Mouse (Mus musculus) brain, embryonic 18.5 days (tissue): ENCODE results near the gene Sptssb.

ENCODE experiments used
- DNase-seq: peaks from one replicate; pipeline ENCODE4 v3.0.0-alpha.2; 2012; ENCODE audit warnings: low read depth, low spot score

Sptssb gene

DNA sequence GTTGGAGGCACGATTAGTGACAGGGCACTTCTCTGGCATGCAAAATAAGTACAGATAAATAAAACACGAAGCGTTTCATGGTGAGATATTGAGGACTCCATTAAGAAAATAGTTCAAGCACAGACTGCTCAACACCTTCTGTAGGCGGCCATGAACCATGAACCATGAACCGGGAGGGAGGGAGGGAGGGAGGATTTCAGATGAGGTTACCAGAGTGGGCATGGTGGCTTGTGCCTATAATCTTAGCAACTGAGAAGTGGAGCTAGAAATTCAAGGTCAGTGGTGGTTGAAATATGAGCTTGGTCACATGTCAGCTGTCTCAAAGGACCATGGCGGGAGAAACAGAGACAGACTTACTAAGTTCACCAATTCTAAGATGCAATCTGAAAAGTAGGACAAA lies 20.3 kb downstream of the Sptssb start:
- no peak for DNase-seq

DNA sequence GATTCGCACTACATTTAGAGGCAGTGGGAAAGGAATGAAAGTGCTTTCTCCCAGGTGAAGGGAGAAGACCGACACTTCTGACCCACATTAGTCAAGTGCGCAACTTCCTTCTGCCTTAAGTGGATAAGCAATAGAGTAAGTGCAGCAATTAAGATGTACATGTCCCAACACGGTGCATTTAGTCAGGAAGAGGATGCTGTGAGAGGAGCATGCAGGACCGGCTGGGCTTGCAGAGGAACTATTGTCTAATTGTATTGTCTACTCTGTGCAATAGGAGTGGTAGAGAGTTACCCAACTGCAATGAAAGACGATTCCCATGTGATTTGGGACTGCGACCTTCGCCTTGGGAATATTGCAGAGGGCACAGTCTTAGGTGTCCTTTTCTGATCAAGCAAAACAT lies 30.2 kb downstream of the Sptssb start:
- no peak for DNase-seq

DNA sequence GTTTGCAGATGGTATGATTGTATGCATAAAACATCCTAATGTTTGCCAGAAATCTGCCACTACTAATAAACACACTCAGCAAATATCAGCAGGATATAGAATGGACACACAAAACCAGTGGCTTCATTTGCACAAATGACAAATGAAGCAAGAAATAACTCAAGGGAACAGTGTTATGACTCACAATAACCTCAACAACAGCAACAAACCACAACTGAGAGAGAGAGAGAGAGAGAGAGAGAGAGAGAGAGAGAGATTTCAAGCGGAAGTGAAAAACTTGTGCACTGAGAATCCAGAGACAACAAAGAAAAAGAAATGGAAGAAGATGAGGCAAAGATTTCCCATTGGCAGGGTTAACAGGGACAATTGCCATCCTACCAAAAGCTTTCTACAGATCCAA lies 35.2 kb downstream of the Sptssb start:
- no peak for DNase-seq

DNA sequence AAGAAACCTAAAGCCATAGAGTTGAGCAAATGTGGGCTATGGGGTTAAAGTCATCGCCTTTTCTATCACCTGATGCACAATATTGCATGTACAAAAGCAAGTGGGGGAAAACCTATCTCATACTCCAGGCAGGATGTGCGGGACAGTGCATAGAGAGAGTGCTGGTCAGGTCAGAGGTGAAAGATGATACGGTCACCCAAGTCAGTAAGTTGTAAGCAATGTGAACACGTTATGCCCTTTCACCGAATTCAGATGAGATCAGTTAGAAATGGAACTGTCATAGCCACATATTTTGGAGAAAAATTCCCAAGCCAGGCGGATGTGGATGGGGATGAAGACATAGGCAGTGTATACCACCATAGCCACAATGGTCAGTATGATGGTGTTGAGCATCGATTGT lies 39.1 kb downstream of the Sptssb start:
- no peak for DNase-seq

DNA sequence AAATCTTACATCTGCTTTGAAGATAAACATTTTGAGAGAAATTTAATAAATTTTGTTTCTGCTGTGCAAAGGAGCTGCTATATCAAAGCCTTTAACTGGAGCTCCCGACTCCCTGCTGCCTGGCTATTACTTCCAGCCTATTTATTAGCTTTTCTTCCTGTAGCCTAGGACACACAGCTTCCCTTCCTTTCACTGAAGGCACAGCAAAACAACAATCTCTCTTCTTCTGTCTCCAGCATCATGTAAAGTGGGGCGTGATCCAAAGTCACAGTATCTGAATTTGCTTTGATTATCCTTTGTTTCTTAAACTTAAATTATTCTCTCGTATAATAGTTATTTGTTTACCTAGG lies 39.9 kb downstream of the Sptssb start:
- DNase-seq = no peak

DNA sequence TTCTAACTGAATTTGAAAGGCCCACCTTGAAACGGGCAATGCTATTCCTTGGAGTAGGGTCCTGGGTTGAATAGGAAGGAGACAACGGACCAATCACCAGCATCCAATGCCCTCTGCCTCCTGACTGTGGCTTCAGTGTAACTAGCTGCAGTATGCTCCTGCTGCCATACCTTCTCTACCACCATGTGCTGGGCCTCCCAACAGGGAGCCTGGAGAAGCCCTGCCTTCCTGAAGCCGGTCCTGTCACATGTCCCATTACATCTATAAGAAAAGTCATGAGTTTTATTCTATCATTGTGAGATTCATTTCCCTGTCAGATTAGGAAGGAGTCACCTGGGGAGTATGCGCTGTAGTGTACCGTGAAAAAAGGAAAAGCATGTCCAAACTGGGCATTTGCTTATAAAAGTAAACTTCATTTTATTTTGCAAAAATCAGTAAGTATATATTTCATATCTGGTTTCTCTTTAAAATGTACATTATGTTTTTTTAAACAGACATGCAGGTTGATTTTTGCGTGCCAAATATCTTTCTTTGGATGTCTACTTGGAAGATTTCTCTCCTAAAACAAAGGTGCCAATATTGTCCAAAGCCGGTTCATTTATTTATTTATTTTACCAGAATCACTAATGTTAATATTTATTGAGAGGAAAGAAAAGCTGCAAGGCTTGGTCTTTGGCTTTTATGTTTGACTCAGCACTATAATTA lies 40.4 kb downstream of the Sptssb start:
- DNase-seq = no peak

DNA sequence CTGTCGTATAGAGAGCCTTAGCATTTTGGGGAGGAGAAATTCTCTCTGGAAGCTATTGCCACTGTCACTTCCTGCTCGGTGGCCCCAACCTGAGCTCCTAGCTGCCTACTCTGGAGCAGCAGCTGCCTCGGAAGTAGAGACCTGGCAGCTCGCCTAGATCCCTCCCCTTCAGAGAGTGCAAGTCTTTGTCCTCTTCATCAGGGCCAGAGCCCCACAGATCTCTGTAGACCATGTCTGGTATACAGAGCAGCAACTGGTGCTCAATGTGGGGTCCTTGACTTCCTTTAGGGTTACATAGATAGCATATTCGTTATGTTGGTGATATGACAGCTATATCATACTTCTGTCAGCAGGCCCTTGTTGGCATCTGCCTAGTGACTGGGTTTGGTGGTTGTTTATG lies 41.3 kb downstream of the Sptssb start:
- no peak for DNase-seq

DNA sequence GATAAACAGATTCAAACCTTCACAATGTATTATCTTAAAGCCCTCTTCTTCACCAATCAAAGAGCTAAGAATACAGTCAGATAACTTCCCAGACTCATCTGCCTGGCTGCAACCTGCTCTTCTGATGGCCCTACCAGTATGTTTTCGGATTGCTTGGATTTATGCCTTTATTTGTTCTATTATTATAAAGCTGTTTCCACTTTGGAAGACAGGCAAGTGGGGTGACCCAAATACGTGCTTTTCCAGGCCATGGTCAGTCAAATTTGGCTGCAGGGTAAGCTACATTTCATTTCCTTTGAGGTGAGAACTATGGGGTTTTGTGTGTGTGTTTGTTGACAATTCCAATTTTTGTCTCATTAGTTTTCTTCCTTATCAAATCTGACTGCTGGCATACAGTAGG lies 43.2 kb downstream of the Sptssb start:
- no peak for DNase-seq

DNA sequence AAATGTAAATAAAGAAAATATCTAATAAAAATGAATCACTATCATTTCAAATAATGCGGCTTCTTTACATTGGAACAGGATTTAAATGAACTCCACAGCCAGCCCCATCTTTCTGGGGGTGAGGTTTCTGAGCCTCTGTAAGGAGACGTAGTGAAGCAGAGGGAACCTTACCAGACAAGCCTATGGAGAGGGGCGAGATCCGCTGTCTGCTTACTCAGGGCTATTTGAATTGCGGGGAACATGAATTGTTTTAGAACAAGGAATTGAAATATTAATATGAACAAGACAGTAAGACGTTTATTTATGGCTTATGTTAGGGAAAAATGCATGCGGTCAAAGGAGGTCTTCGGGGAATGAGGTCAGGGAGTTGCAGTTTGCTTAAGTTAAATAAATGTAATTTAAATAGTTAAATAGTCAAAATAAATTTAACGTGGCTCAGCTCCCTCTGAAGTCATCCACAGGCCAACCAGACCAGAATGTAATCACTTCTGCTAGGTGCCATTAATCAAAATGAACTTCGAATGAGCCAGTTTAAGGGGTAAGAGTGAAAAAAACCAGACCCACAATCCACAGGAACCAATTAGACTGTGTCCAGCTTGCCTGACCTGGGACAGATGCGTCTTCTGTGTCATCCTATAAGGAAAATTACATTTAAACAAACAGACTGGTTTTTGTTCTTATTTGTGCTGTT lies 46.6 kb downstream of the Sptssb start:
- DNase-seq = no peak

DNA sequence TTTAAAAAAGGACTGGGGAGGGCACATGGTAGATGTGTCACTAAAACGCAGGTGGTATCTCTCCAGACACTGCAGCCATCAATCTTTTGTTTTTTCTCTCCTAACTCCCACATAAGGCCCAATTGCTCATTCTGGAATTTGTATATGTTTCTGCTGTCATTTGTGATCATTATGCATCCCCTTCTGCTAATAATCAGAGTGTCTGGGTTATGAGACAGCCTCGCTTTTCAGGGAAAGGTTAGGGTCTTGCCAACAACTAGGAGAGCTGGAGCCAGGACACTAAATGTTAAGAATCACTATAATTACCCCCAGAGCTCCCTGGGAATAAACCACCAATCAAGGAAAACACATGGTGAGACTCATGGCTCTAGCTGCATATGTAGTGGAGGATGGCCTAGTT lies 47.3 kb downstream of the Sptssb start:
- no peak for DNase-seq

DNA sequence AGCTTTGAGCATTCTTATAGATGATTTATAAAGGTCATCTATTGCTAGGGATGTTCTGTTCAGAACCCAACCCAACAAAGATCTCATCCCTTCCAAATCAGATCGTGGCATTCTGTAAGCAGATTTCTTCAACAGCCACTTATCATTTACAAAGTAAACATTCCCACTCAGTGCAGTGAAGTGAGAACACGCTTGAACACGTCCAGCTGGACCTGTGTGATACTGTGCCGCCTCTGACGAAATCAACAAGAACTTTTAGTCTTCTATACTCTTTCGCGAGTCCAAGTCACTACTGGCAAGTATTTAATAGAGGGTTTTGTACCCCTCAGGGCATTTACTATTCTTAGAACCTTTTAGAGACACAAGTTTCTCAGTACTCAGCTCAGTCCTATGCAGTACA lies 51.3 kb downstream of the Sptssb start:
- no peak for DNase-seq

DNA sequence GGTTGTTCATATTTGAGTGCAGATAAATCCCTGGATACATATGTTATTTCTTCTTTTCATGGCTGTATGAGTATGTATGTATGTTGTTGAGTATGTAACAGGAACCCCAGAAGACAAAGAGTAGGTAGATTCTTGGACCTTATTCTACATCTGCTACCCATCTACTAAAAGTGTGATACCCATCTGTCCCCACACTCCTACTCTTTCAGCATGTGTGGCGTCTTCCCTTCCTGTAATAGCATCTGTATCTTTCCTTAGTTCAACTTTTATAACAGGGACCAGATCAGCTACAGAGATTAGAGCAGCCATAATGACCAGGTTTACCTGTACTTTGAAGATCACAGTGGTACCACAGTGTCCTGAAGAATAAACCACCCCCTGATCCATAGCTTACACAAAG lies 56.6 kb downstream of the Sptssb start:
- DNase-seq = no peak

DNA sequence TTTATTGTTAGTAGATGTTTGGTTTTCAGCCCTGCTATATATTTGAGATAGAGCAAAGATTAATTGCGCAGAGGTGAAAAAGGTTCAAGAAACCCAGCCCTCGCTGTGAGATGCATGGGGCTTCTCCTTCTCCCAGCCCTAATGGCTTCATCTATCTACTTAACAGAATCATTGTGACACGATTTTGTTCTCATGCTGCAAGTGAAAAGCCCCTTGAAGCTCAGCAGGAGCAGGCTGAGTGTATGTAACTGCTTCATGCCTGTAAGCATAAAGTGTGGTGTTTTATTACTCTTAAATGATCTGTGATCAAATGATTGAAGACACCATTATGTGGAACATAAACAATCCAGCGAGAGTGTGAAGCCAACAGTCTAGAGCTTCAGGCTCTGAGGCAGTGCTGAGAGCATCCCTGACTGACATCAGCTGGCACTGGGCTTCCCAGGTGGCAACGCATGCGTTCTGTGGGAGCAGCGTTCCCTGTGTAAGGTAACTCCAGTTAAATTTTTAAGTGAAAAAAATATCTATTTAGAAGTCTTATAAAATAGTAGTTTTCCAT lies 58.8 kb downstream of the Sptssb start:
- no peak for DNase-seq

DNA sequence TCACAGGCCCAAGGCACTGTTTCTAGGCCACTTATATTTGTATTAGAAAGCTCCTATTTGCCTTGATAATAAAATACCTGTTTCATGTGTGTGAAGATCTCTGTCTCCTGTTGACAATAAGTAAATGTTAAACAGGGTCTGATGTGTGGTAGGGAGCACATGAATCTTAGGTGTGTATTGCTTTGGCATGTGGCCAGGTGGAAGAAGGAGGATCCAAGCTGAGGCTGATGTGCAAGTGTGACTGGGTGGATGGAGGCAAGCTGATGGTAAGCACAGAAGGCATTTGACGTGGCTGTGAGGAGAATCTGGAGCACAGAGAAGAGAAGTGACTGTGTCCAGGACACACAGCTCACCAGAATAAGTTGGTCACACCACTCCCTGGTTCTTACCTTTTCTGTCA lies 60.6 kb downstream of the Sptssb start:
- DNase-seq = no peak

DNA sequence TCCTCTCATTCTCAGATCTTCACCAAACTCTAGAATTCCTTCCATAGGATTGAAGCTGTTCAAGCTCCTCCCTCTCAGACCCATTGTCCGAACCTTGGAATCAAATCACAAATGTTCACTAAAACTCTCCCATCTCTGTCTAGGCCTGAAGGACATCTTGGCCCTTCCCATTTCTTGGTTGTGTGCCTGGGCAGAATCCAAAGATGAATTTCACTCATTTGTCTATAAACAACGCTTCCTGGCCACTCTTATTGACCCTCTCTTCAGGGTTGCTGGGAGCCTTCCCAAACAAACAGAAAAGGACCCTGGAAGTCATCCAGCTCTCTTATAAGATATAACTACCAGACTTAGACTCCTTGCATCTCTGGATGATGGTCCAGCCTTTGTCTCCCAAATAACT lies 61.8 kb downstream of the Sptssb start:
- DNase-seq = no peak

DNA sequence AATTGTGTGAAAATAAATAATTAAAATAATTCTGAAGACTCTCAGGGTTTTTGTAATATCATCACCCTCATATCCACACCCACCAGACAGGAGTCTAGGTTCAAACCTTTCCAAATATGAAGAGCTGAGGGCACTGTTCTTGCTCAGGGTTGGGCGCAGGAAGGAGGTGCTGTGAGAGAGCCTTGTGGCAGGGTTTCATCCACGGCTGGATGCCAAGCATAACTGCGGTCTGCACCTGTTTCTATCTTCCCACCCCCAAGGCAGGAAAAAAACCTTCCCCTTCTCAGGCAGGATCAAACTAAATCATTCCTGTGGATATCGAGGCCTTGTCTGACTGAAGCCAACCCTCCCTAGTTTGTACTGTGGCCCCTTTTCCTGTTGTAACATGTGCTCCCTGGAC lies 62.2 kb downstream of the Sptssb start:
- no peak for DNase-seq

DNA sequence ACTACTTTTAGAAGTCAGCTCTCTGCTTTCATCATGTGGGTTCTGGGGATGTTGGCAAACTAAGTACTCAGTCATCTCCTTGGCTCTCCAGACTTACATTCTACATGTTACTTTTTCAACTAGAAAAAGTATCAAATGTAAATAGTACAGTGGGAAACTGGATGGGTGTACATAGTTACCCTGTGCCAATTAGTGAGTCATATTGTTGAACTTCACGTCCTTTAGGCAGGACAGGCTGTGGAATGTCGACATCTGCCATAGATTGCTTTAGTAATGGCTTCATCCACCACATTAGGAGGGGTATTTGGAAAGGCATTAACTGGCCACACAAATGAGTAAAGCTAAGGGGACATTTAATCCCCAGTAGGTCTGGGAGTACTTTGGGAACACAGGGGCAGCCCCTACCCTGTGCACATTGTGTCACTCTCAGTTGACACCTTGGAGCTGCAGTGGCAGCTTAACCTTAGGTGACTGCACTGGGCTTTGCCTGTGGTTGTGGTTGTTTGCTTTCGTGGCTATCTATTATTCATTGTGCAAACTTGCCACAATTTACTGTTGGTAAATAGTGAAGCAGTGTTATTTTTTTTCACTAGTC lies 66.8 kb downstream of the Sptssb start:
- no peak for DNase-seq

DNA sequence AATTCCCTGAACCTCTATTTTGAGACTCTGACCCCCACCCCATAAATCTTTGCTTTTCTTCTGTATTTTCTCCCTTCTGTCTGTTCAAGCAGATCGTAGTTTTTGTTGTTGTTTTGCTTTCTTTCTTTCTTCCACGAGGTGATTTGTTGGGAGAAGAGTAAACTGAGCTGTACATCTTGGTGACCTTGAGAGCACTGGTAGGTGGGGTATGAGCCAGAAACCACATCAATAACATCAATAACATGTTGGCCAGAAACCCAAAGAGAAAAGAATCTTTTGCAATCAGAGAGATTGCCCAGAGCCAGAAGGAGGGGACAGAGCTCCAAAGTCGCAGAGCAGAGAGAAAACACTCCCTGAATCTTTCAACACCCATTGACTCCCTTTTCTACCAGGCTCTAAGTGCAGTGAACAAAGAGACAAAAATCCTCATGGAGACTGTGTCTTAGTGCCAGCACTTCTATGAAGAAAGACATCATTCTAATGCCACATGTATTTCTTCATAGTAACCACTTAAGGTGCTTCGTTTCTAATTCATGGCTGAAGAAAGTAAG lies 80.4 kb downstream of the Sptssb start:
- no peak for DNase-seq

DNA sequence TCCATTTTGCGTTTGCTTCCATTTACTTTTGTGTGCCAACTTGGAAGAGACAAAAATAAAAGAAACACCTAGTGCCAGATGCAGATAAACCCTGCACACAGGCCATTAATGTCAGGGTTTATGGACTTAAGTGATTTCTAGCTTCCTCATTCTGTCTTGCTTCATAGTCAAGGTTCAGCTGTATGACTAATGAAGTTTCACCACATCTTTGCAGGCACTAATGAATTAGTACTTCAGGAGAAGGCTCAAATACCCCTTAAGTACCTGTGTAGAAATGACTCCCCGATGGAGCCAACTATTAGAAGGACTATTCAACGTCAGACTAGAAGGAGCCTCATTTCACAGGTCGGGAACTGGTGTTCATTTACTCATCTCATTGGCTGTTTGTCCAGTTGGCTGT lies 86.4 kb downstream of the Sptssb start:
- DNase-seq = no peak
